Mouse (Mus musculus) B cell, adult (primary cell): ENCODE results near the gene Ctla4. TPM values are rescaled to one million over a fixed set of nuclear protein-coding genes. Genes with fewer than 3 reads are reported as not detected.

ENCODE experiments used
- total RNA-seq: library from RNA; stranded (reverse); gene quantifications from 4 replicates; pipeline ENCODE4 v1.2.4, GENCODE M21; 2023; ENCODE audit not compliant: inconsistent age

Ctla4 gene
- 1.1 to 1.9 TPM (median 1.6 TPM) in 4 replicates for total RNA-seq

GRCm38 (mm10) chr1:60886981-60887380 is at the start of gene Ctla4:
Ctla4 (plus strand) TSS chr1:60887000.

Other genes starting within 250 kb of the Ctla4 start
- 0.51 to 1.0 TPM (median 0.72 TPM) in 4 replicates for gene Cd28, start 170.2 kb upstream of the Ctla4 start, total RNA-seq
- 0.16 TPM in 1 of 4 replicates, not detected in the others for gene Icos, start 90.9 kb downstream of the Ctla4 start, total RNA-seq